Mouse (Mus musculus) lung, adult 18-20 months (tissue): Measurements from ENCODE around the gene Olfr159.
"Not testable (repeated sequence)": the region's sequence is repeated elsewhere in the genome, so short reads cannot be mapped to it uniquely, and the experiment has no call there.

Source experiments
- DNase-seq, 2 experiments: peaks; one replicate each; pipeline ENCODE4 v3.0.0; 2022; ENCODE audit warnings: mixed read lengths in 2 of 2

The Olfr159 gene

DNA sequence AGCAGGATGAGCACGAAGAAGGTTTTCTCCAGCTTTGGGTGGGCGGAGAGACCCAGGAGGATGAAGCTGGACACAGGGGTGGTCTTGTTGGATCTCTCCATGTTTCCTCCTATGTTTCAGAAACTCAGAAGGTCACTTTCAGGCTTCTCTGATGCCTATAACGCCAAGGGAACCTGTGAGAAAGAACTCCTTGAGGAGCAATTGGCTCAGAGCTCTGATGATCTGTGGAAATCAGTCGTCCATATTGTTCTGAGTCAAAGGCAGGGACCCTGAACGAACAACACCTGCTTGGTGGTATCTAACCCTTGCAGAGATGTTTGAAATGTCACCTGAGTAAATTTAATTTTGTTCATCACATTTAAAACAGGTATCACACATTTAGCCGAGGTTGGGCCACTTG lies at the start of gene Olfr159:
Olfr159 (minus strand) TSS at position 101 of the 400 bp plus-strand sequence.
- DNase-seq, result no peak

DNA sequence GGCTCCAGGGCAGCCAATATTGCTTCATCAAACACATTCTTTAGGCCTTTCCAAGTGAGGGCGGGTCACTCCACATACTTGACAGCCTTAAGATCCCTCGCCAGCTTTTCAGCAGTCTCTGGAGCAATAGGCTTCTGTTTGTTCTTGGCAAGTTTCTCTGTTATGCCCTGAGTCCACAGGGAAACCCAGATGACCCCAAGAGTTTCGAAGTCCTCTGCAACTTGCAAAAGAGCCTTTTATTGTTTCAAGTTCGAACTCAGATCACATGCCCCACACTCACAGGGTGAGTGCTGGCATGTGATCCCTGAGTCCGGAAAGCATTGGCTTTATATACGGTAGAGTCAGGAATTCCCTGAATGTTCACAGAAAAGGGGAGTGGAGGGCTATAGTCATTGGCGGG lies 28.1 kb upstream of the Olfr159 start:
- DNase-seq, result peak; percentile 75 to 82

DNA sequence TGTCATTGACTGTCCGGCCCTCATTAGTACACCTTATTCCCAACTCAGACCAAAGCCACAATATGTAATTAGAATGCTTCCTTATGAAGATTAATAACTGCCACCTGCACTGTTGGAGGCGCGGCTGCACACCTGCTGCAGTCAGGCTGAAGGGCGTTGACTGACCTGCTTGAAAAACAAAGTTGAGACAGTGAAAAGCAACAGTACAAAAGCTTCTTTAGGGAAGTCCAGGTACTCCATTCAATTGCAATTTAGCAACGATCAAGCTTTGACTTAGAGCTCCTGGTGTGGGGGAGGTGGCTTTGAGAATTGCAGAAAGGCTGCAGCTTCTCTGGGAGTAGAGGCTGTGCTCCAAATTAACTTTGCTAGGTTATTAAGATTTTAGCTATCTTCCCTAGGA lies 25.0 kb upstream of the Olfr159 start:
- not testable (repeated sequence) for DNase-seq

DNA sequence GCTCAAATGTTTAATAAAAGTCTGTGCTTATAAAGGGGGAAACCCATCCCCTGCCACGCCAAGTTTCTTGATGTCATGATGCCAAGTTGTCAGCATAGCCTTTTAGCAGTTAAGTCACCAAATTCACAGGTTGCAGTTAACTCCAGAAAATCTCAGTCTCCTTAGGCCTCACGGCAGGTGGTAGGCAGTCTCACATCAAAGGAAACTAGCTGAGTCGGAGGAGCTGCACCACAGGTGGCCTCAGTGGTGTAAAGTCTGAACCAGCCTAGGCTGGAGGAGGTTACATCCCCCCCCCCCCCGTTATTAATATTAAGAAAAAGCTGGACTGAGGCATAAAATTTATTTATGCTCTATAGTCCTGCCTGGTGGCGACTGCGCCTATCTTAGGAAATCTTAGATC lies 24.5 kb upstream of the Olfr159 start:
- no peak for DNase-seq

DNA sequence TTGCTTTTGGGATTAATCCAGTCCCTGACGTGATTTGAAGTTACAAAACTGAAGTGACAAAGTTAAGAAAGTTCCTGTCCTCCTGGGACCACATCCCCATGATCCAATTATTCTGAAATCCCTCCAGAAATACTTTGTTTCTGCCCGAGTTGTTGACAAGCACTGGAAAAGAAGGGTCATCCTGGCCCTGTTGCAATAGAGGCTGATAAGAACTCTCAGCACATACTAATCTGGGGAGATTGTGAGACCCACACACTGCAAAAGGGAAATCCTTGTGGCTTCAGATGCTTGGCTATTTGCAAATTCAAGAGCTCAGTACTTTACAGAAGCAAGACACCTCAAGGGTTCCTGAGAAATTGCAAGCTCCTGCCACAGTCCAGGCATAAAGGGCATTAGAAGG lies 1.5 kb upstream of the Olfr159 start:
- DNase-seq, result peak in 1 of 2 experiments; percentile 20

DNA sequence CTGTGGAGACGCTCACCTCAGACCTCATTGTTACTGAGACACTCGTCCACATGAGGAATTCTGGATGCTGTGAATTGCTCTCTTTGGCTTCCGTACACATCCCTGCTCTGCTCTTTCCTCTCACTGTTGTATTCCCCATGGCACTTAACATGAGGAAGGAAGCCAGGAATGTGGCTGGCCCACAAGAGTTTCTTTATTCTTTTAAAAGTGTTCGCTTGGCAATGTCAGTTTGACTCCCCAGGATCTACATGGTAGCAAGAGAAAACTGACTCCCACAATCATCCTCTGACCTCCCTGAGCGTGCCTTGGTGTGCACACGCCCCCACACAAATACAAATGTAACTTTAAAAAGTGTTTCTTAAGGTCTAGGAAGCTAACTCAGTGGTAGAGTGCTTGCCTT lies 817 bp upstream of the Olfr159 start:
- DNase-seq, result peak in 1 of 2 experiments; percentile 24

DNA sequence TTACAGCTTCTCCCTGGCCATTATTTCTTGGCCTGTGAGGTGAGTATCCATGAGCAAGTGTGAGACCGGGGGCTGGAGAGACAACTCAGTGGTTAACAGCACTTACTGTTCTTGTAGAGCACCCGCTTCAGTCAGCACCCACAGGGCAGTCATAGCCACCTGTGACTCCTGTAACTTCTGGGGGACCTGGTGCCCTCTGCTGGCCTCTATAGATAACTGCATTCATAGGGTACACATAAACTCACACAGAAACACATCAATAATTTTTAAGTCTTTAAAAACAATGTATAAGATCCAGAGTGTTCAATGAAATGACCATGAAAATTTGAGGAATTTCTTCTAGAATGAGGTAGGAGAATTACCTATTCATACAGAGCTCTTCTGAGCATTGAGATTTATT lies 1.4 kb downstream of the Olfr159 start:
- DNase-seq, result no peak

DNA sequence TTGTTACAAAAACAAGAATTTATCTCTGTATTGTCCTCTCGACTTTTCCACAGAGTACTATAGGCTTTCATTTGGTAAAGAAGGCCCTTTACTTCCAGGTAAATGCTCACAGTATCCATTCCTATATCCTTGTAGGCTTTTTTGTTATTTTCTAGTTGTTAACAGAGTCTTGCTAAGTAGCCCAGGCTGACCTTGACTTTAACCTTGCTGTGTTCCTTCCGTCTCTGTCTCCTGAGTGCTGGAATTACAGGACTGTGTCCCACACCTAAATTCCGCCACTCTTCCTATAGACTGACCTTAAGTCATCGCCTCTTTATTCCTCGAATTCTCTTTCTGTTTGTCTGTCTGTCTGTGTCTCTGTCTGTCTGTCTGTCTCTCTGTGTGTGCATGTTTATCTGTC lies 2.5 kb downstream of the Olfr159 start:
- no peak for DNase-seq

DNA sequence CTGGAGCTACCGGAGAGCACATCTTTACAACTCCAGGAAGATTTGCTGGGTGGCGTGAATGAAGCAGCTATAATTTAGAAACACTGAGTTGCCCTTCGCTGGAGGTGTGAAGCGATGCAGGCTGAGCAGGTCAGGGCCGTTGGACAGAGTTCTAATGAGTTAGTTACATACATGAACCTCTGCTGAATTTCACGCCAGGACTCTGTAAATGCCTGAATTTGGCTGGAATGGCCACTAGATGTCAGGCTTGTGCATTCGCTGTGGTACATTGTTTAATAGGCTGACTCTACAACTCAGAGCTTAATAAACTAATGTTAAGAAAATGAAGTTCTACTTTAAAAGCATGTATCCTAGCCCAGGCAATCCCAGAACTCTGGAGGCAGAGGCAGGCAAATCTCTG lies 7.4 kb downstream of the Olfr159 start:
- peak; percentile 71 to 72 for DNase-seq

DNA sequence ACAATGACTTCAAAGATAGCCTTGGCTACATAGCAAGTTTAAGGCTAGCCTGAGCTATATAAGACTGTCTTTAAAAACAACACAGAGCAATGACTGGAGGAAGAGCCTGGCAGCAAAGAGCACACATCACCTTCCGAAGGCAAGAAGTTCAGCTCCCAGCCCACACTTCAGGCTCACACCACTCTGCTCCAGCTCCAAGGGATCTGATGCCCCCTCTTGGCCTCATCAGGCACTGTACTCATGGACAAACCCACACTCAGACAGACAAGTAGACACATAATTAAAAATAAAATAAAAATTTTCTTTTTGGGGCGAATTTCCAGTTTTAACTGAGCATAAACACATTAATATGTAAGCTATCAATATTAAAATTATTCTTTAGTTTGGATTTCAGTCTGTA lies 9.5 kb downstream of the Olfr159 start:
- DNase-seq, result no peak

DNA sequence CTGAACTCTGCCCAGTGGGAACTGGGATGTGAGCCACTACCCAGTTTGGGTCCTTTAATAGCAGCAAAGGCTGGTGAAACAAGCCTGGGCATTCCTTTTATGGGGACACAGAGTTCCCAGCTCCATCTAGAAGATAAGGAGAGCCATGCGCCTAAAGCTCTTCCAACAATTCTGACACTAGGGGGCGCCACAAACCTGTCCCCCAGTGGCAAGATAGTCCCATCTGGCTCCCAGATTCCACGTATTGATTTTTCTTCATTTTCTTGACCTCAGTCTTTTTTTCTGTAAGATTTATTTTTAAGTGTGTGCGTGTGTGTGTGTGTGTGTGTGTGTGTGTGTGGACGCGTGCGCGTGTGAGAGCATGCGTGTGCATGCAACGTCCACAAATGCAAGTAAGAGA lies 10.3 kb downstream of the Olfr159 start:
- peak; percentile 47 to 63 for DNase-seq

DNA sequence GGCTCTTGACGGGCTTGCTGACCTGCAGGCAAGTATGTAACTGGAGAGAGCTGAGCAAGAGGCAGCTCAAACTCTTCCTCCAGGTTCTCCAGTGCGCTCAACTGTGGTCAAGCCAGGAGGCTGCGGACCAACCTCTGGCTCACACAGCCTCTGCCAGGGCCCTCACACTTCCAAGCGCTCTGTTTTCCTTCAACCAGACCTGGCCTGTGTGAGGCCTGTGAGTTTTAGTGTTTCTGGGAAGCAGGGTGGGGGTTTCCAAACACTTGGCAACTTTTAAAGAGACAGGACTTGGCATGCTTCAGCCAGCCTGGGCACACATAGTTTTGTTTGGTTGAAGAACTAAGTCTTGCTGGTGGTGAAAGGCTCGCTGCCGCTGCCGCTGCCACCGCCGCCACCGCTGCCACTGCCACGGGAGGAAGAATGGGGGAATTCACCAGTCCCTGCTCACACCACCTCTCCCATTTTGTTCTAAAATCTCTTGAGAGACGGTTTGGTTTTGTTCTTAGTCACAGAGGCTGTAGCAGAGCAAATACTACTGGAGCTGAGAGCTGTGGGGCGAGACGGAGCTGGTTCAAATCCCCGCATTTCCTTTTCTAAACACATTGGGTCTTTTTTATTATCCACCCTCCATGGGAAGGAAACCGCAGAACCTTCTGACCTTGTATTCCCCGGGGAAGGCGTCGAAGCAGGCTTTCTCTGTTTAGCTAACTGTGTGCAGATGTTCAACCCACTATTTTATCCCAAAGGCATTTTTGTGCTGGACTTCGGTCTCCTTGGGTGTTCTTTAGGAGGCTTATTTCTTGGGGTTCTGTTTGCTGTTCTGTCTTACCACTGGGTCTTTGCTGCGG lies 11.0 kb downstream of the Olfr159 start:
- peak; percentile 48 to 51 for DNase-seq

DNA sequence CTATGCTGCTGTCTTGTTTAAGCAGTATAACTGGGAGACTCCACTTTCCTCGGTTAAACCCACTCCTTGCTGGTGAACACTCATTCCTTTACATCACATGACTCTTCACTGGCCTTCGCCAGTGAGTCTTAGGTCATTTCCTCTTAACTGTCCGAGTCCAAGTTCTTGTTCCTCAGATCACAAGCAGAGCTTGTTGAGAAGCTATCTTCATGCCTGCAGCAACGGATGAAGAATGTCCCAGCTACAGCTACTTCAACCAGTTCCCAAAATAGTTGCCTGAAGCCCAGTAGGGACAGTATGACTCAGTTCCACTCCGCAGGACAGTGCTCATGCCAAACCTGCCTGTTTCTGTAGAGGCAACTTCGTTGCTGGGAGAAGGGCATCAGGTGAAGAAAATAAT lies 13.6 kb downstream of the Olfr159 start:
- DNase-seq, result no peak

DNA sequence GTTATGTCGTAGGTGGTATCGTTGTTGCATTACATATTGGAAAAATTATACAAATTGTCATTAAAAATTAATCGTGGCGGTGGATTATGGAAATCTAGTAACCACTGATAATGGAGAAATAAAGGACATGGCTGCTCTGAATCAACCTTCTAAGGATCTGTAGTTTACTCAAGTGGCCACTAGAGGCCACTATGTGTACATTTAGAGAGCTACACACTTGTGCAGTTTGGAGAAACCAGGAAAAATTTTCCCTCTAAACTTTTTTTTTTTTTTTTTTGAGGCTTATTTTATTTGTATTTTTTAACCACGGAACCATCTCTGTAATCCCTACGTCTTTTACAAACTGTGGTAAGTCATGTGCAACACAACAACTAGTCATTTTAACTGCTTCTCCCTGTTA lies 25.6 kb downstream of the Olfr159 start:
- peak in 1 of 2 experiments; percentile 40 for DNase-seq

DNA sequence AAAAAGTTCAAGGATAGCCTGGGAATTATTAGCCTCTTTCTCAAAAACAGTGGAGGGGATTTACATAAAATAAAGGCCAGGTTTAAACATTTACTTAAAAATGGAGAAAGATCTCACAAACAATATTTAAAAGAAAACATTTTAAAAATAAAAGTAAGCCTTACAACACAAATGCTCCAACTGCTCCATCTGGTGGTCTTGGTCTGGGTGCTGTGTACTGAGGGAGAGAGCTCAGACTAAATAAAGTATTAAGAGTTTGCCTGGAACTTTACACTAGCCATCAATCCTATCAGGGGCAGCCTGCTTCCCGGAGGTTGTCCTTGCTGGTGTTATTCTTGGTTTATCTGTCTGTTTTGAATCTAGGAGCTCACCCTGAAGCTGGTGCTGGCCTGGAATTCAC lies 27.7 kb downstream of the Olfr159 start:
- no peak for DNase-seq

DNA sequence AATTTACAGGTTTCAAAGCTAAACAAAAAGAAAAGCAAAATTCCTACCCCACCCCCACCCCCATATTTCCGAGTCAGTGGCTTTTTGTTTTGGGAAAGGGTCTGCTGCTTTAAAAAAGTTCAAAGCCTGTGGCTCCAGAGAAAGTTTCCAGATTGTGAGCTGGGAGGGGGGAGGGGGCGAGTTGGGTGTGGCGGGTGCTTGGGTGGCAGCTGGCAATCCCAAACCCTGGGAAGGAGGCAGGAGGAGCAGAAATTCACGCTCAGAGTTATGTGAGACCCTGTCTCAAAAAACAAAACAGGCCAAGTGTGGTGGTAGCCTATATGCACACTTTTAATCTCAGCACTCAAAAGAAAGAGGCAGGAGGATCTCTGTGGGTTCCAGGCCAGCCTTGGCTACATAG lies 28.2 kb downstream of the Olfr159 start:
- DNase-seq, result no peak

DNA sequence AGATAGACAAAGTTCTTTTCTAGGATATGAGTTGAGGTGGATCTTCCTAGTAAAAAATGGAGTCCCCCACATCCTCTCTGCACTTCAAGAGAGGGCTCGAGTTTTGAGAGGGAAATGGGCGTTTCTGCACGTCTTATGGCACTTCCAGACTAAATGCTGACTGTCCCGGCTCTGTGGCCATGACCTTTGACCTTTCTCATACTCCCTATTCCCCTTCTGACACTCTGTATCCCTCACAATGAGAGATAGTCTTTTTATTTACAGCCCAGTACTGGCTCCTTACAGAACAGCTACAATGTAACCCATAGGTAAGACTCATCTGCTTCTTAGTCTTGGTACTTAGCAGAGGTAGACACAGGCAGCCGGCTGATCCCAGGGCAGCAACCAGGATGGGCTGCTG lies 29.3 kb downstream of the Olfr159 start:
- DNase-seq, result no peak

DNA sequence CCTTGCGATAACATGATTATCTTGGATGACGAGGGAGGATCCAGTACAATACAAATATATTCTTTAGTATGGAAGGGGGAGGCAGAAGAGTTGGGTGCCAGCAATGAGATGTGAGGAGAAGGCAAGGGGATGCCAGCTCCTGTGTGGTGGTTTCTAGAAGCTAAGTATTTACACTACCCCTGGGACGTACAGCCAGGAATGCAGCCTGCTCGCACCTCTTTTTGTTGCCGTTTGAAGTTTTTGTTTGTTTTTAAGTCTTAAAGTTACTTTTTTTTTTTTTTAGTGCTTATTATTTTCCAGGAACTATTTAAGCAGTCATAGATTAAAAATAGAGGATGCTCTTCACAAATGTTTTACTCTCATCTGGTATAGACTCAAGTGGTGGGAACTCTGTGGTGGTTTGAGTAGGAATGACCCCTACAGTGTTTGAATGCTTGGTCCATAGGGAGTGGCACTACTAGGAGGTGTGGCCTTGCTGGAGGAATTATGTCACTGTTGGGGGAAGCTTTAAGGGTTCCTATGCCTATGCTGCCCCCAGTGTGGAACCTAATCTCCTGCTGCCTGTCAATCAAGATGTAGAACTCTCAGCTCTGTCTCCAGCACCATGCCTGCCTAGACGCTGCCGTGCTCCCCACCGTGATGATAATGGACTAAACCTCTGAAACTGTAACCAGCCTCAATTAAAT lies 31.7 kb downstream of the Olfr159 start:
- DNase-seq, result no peak

DNA sequence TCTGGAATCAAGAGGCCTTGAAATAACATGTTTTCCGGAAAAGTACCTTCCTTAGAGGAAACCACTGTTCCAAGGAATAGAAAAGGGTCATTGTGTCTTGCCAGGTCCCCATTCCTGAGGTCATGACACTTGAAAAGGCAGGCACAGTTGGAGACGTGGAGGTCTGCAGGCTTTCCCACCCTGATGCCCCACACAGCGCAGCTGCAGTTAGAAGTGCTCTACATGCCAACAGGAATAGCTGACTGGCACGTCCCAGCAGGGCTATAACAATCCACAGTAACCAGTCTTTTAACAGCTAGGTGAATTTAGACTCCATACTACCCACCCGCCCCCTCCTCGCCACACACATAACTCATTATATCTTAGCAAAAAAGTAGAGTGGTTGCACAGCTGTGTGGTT lies 33.7 kb downstream of the Olfr159 start:
- DNase-seq, result no peak

DNA sequence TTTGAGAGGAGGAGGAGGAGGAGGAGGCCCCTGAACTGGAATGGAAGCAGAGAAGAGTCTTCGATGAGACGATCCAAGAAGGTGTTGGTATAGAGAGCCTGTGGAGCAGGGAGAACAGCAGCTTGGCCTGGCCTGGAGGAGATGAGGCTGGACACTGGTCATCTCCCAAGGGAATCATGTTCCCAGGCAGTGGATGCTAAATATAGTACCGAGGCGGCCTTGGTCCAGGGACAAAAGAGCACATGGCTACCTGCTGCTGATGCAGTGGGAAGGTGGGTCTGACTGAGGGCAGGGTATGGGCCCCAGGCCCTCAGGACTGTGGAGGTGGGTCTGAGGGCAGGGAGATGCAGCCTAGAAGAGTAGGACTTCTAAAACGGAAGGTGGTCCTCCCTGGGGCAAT lies 37.6 kb downstream of the Olfr159 start:
- DNase-seq, result no peak

DNA sequence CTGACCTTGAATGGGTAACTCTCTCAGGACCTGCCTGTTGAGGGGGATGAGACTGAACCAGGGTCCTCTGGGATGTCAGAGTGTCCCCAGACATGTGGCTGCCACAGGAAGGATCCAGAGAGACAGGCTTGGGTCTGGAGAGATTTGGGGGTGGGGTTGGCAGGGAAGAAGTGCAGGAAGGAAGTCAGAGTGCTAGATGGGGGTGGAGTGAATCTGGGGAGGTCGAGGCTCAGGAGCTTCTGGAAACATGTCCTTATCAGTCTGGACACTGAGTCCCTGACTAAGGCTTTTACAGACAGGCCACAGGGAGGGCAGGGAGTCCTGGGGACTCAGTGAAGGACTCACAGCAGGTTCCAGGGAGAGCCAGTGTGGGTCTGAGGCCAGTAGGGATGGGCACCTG lies 38.6 kb downstream of the Olfr159 start:
- DNase-seq, result no peak

DNA sequence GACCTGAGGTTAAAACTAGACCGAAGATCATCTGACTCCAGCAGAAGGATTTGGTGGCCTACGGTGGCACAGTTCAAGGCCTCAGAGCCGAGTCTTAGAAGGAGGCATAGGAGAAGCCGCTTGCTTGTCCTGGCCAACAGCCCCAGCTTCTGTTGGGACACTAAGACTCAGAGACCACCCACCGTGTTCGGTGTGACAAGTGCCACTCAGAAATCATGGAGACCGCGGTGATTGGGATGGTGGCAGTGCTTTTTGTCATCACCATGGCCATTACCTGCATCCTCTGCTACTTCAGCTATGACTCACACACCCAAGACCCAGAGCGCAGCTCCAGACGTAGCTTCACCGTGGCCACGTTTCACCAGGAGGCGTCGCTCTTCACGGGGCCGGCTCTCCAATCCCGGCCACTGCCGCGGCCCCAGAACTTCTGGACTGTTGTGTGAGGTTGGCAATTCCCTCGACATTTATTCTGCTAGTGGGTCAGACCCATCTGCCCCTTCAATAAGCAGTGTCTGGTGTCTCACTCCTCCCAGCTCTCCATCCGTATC lies 40.0 kb downstream of the Olfr159 start:
- DNase-seq, result peak; percentile 49 to 64

DNA sequence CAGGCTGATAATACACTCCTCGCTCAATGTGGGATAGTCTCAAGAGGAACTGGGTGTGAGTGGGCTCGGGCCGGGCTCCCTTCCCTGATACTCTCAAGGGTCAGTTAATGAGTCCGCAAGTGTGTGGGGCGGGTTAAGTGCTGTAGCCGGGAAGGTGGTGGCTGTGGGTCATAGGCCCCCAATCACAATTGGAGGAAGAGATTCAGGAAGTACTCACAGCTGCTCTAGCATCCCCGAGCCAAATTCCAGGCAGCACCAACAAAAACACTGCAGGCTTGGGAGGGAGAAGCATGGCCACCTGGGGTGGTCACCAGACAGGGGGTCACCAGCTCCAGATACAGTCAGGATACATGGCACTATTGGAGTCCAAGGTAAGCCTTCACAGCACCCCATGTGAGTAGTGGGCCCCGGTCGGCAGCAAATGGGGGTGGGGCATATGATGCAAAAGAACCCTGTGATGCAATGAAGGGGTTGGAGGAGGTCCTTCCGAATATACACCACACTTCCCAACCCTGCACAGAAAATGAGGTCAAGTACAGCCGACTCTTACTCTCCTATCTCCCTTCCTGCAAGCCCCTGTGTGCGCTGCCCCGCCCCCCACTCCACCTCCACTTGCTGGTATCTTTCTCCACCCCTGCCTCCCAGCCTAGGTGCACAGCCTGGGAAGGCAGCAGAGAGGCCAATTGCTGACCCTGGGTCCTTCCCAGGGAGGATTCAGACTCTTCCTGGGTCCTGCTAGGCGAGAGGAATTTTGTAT lies 40.8 kb downstream of the Olfr159 start, which contains the start of gene Spaar:
Spaar (plus strand) TSS at position 241 of the 757 bp plus-strand sequence.
- DNase-seq, result peak; percentile 87 to 89
